Mouse (Mus musculus) T-helper 2 cell (primary cell): ENCODE measurements around the gene Efcab12.
"Not testable (repeated sequence)": the region's sequence is repeated elsewhere in the genome, so short reads cannot be mapped to it uniquely, and the experiment has no call there.

Experiments used
- in situ Hi-C: fragments of 300-600 bp; cut with MboI, MseI; formaldehyde crosslinking; loops from one replicate; pipeline ENCODE4 v1.15.1; 2025; ENCODE audit warnings: high pct_unique_total_duplicates

Gene Efcab12

GRCm38 (mm10) chr6:115838161-115838597, at the start of gene Efcab12:
Gene Efcab12 (minus strand): TSS chr6:115838412.
- in situ Hi-C loops = no loop called here

GRCm38 (mm10) chr6:115886894-115887293, 48.7 kb upstream of the Efcab12 start:
- in situ Hi-C loops = loop anchor here (5.0 kb wide), 1 partner anchor 120 kb away; no protein-coding TSS in a partner anchor

- in situ Hi-C loops = no loop called here
These were observed 45.8 kb upstream of the Efcab12 start for GRCm38 (mm10) chr6:115884018-115884417.

GRCm38 (mm10) chr6:115880751-115881150, 42.5 kb upstream of the Efcab12 start:
- in situ Hi-C loops = no loop called here

GRCm38 (mm10) chr6:115879736-115880135, 41.5 kb upstream of the Efcab12 start:
- in situ Hi-C loops = no loop called here

GRCm38 (mm10) chr6:115878694-115879093, 40.5 kb upstream of the Efcab12 start:
- in situ Hi-C loops = no loop called here

GRCm38 (mm10) chr6:115877239-115877638, 39.0 kb upstream of the Efcab12 start:
- in situ Hi-C loops = no loop called here

GRCm38 (mm10) chr6:115871318-115871717, 33.1 kb upstream of the Efcab12 start:
- in situ Hi-C loops = not testable (repeated sequence)

GRCm38 (mm10) chr6:115867157-115867556, 28.9 kb upstream of the Efcab12 start:
- in situ Hi-C loops = not testable (repeated sequence)

GRCm38 (mm10) chr6:115865246-115865645, 27.0 kb upstream of the Efcab12 start:
- in situ Hi-C loops = no loop called here

GRCm38 (mm10) chr6:115863340-115863841, 25.2 kb upstream of the Efcab12 start:
- in situ Hi-C loops = no loop called here

- in situ Hi-C loops = no loop called here
These were observed 21.9 kb upstream of the Efcab12 start for GRCm38 (mm10) chr6:115860027-115860556.

GRCm38 (mm10) chr6:115859258-115859657, 21.0 kb upstream of the Efcab12 start:
- in situ Hi-C loops = no loop called here

GRCm38 (mm10) chr6:115856361-115856745, 18.1 kb upstream of the Efcab12 start:
- in situ Hi-C loops = no loop called here

GRCm38 (mm10) chr6:115855733-115856360, 17.6 kb upstream of the Efcab12 start:
- in situ Hi-C loops = no loop called here

GRCm38 (mm10) chr6:115854432-115854831, 16.2 kb upstream of the Efcab12 start:
- in situ Hi-C loops = no loop called here

- in situ Hi-C loops = no loop called here
These were observed 15.8 kb upstream of the Efcab12 start for GRCm38 (mm10) chr6:115853985-115854384.

- in situ Hi-C loops = no loop called here
These were observed 15.0 kb upstream of the Efcab12 start, which contains the start of the genes Mbd4 and Ift122 for GRCm38 (mm10) chr6:115853091-115853813. Gene Mbd4 (minus strand): TSS chr6:115853371. Gene Ift122 (plus strand): TSS chr6:115853470.

GRCm38 (mm10) chr6:115852446-115853090, 14.4 kb upstream of the Efcab12 start:
- in situ Hi-C loops = no loop called here

- in situ Hi-C loops = no loop called here
These were observed 10.5 kb upstream of the Efcab12 start for GRCm38 (mm10) chr6:115848598-115849304.
